Mouse (Mus musculus) gastrocnemius, adult 2 months (tissue): ENCODE measurements around the gene Lrig3. TPM values are rescaled to one million over a fixed set of nuclear protein-coding genes. Genes with fewer than 3 reads are reported as not detected.

Source experiments
- DNase-seq: peaks from one replicate; pipeline ENCODE4 v3.0.0; 2022
- H3K27ac ChIP-seq: fragments of 200-600 bp; 2 replicates; pipeline ENCODE4 v1.8.1; 2022; ENCODE audit warnings: mild to moderate bottlenecking
- H3K4me3 ChIP-seq: fragments of 200-600 bp; 2 replicates; pipeline ENCODE4 v1.8.1; 2022; ENCODE audit warnings: mild to moderate bottlenecking, moderate library complexity
- CTCF ChIP-seq: fragments of 200-600 bp; IDR thresholded peaks from 2 replicates; pipeline ENCODE4 v1.8.1; 2022; ENCODE audit warnings: antibody characterized with exemption, mild to moderate bottlenecking, moderate library complexity
- intact Hi-C: fragments of 180-260 bp; cut with DNase I; formaldehyde crosslinking; loops from one replicate; pipeline ENCODE4 v1.15.1; 2025
- total RNA-seq, 2 experiments: library from RNA; stranded (reverse); gene quantifications; 2 replicates each; pipeline ENCODE4 v1.2.3; 2021

Lrig3 gene
- total RNA-seq, 2 experiments from 2014 or later: 4.0 to 4.5 TPM

GRCm38 (mm10) chr10:125968191-125969132 is 2.5 kb downstream of the Lrig3 start:
- H3K4me3 ChIP-seq: peak overlapping the region; percentile 90
- no peak for DNase-seq
- H3K27ac ChIP-seq: peak overlapping the region; percentile 97
- intact Hi-C loops: loop anchor here (5.0 kb wide), 1 partner anchor 34 kb away; no protein-coding TSS in a partner anchor
- TF ChIP-seq CTCF: no peak

- Histone ChIP-seq H3K4me3 (peak overlapping the region; percentile 90), H3K27ac (peak overlapping the region; percentile 97)
- DNase-seq: no peak
- no peak for TF ChIP-seq CTCF
- intact Hi-C loops: loop anchor here (5.0 kb wide), 1 partner anchor 33 kb away; no protein-coding TSS in a partner anchor
Observed at GRCm38 (mm10) chr10:125969133-125969490, 3.1 kb downstream of the Lrig3 start.

GRCm38 (mm10) chr10:125970031-125970430 is 4.1 kb downstream of the Lrig3 start:
- intact Hi-C loops: no loop called here
- Histone ChIP-seq H3K27ac (peak overlapping the region; percentile 97), H3K4me3 (peak overlapping the region; percentile 13; the same call in 1 of the 2 replicates)
- no peak for TF ChIP-seq CTCF
- DNase-seq: no peak

GRCm38 (mm10) chr10:125970500-125970899 is 4.5 kb downstream of the Lrig3 start:
- DNase-seq: peak; percentile 48
- no peak for TF ChIP-seq CTCF
- H3K4me3 ChIP-seq: 0 out of 2 replicates have a peak overlapping the region, but pooled peaks have one; percentile 13
- peak overlapping the region; percentile 97 for H3K27ac ChIP-seq
- intact Hi-C loops: no loop called here

GRCm38 (mm10) chr10:125973726-125974125 is 7.8 kb downstream of the Lrig3 start:
- H3K4me3 ChIP-seq: no peak overlapping the region
- H3K27ac ChIP-seq: no peak overlapping the region
- DNase-seq: no peak
- intact Hi-C loops: no loop called here
- no peak for TF ChIP-seq CTCF

DNA sequence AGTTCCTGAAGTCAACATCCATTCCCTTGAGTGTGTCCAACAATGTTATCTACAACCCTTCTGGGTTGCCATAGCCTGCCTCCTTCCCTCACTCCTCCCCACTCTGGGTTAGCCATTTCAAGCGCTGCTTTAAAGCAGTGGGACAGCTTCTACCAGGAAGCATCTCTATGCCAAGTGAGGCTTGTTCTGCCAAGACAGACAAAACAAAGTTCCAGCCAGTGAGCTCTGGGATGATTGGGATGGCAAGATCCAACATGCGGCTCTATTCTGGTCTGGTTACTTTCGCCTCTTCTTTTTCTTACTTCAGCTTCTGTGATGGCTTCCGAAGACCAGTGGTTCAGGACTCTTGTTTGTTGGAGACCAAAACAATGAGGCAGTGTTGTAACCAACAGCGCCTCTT is 16.0 kb downstream of the Lrig3 start:
- peak overlapping the region; percentile 24; the same call in 1 of the 2 replicates for H3K27ac ChIP-seq
- no peak for TF ChIP-seq CTCF
- intact Hi-C loops: no loop called here
- H3K4me3 ChIP-seq: no peak overlapping the region
- DNase-seq: peak; percentile 43

- intact Hi-C loops: no loop called here
- DNase-seq: no peak
- no peak for TF ChIP-seq CTCF
- Histone ChIP-seq H3K4me3 (no peak overlapping the region), H3K27ac (no peak overlapping the region)
Observed at GRCm38 (mm10) chr10:125984473-125985035, 18.6 kb downstream of the Lrig3 start.

DNA sequence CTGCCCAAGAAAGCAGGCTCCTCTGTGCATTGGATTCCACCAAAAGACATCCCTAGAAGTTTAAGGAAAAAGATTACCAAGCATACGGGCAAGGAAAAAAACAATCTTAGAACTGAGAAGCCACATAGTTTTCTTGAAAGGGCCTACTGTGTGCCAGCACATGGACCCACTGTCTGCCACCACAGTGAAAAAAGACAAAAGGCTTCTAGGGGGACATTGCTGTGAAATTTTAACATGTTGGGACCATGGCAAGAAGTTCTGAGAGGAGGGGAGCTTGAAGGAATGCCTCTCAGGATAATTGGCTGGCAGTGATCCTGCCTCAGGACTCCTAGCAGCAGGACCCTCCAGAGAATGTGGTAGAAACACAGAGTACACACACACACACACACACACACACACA is 19.8 kb downstream of the Lrig3 start:
- intact Hi-C loops: no loop called here
- TF ChIP-seq CTCF: no peak
- no peak overlapping the region for H3K27ac ChIP-seq
- DNase-seq: no peak
- no peak overlapping the region for H3K4me3 ChIP-seq

- Histone ChIP-seq H3K4me3 (no peak overlapping the region), H3K27ac (no peak overlapping the region)
- TF ChIP-seq CTCF: no peak
- intact Hi-C loops: no loop called here
- no peak for DNase-seq
Observed at GRCm38 (mm10) chr10:125986443-125986842, 20.5 kb downstream of the Lrig3 start.

GRCm38 (mm10) chr10:125987307-125987706 is 21.3 kb downstream of the Lrig3 start:
- no peak for TF ChIP-seq CTCF
- peak overlapping the region; percentile 48; the same call in 1 of the 2 replicates for H3K27ac ChIP-seq
- DNase-seq: no peak
- intact Hi-C loops: no loop called here
- no peak overlapping the region for H3K4me3 ChIP-seq

GRCm38 (mm10) chr10:125988037-125988436 is 22.1 kb downstream of the Lrig3 start:
- intact Hi-C loops: no loop called here
- H3K4me3 ChIP-seq: no peak overlapping the region
- no peak for DNase-seq
- H3K27ac ChIP-seq: no peak overlapping the region
- TF ChIP-seq CTCF: no peak

GRCm38 (mm10) chr10:125989890-125990289 is 23.9 kb downstream of the Lrig3 start:
- TF ChIP-seq CTCF: no peak
- no peak overlapping the region for H3K27ac ChIP-seq
- intact Hi-C loops: no loop called here

GRCm38 (mm10) chr10:125990394-125990793 is 24.4 kb downstream of the Lrig3 start:
- no peak overlapping the region for H3K4me3 ChIP-seq
- TF ChIP-seq CTCF: no peak
- intact Hi-C loops: no loop called here
- no peak overlapping the region for H3K27ac ChIP-seq
- no peak for DNase-seq

More at GRCm38 (mm10) chr10:125989890-125990289, 23.9 kb downstream of the Lrig3 start:
- DNase-seq: no peak
- H3K4me3 ChIP-seq: no peak overlapping the region
